ENCODE assay signal across 8 mouse cellular contexts in genomic region chrX:70384917-70385275, GRCm38 (mm10). TPM values are rescaled to one million over a fixed set of nuclear protein-coding genes. Genes with fewer than 3 reads are reported as not detected.
DNase-seq lines count a peak whose midpoint lies in the region; ATAC-seq and TF ChIP-seq lines count a peak whose summit lies in the region.

No protein-coding gene starts in this region.

- TF ChIP-seq CTCF in cerebellum, adult 2 months (IDR thresholded peaks at IDR 0.05; ENCODE audit: borderline replicate concordance, insufficient read depth, low read depth, low read length): no peak

- 13% methylated on average over 3 of the region's 3 CpGs for WGBS in cerebellum, adult 2 months
- 63% methylated on average over 3 of the region's 3 CpGs for WGBS in neural tube, embryonic 11.5 days
- WGBS in limb, embryonic 15.5 days: 54% methylated on average over 3 of the region's 3 CpGs
- WGBS in stomach, embryonic 16.5 days: 44% methylated on average over 3 of the region's 3 CpGs

- H3K9ac ChIP-seq in neural tube, embryonic 11.5 days (ENCODE audit: low read length): no peak overlapping the region
- no peak overlapping the region for H3K9ac ChIP-seq in limb, embryonic 15.5 days
- peak overlapping the region; percentile 71 for H3K9ac ChIP-seq in stomach, embryonic 16.5 days (ENCODE audit: low read length)

- no peak for ATAC-seq in neural tube, embryonic 11.5 days (ENCODE audit: insufficient read depth, low FRiP score, low TSS enrichment)
- ATAC-seq in limb, embryonic 15.5 days (ENCODE audit: insufficient number of reproducible peaks, low FRiP score, low TSS enrichment, low read depth): peak; percentile 16
- ATAC-seq in stomach, embryonic 16.5 days (ENCODE audit: insufficient read depth, low FRiP score): no peak

- H3K9me3 ChIP-seq in neural tube, embryonic 11.5 days (ENCODE audit: control insufficient read depth, low read length): no peaks in the 10 kb centered on the region
- H3K9me3 ChIP-seq in limb, embryonic 15.5 days: no peaks in the 10 kb centered on the region
- no peaks in the 10 kb centered on the region for H3K9me3 ChIP-seq in stomach, embryonic 16.5 days (replicated peaks; ENCODE audit: control insufficient read depth, low read length)

- TF ChIP-seq POLR2A in cerebellum, adult 2 months (IDR thresholded peaks at IDR 0.05; ENCODE audit: borderline replicate concordance, insufficient read depth, low read length): no peak

- H3K4me1 ChIP-seq in cerebellum, adult 2 months (ENCODE audit: control insufficient read depth, insufficient read depth, low read length): no peaks in the 10 kb centered on the region
- no peaks in the 10 kb centered on the region for H3K4me1 ChIP-seq in neural tube, embryonic 11.5 days (ENCODE audit: control insufficient read depth, insufficient read depth, low read length)
- H3K4me1 ChIP-seq in limb, embryonic 15.5 days: no peaks in the 10 kb centered on the region
- H3K4me1 ChIP-seq in stomach, embryonic 16.5 days (ENCODE audit: control insufficient read depth, insufficient read depth, low read length): peaks cover 5% of the 10 kb centered on the region; the same call in 1 of the 2 replicates

- H3K4me2 ChIP-seq in neural tube, embryonic 11.5 days (ENCODE audit: low read depth): peak overlapping the region; percentile 46
- H3K4me2 ChIP-seq in limb, embryonic 15.5 days: peak overlapping the region; percentile 41
- peak overlapping the region; percentile 49 for H3K4me2 ChIP-seq in stomach, embryonic 16.5 days (ENCODE audit: low read depth, low read length)

- peak overlapping the region; percentile 9 for H3K27ac ChIP-seq in cerebellum, adult 2 months (ENCODE audit: insufficient read depth, low read length)
- no peak overlapping the region for H3K27ac ChIP-seq in neural tube, embryonic 11.5 days (ENCODE audit: low read depth, low read length)
- peak overlapping the region; percentile 89 for H3K27ac ChIP-seq in limb, embryonic 15.5 days
- peak overlapping the region; percentile 87 for H3K27ac ChIP-seq in stomach, embryonic 16.5 days (ENCODE audit: low read length)

- DNase-seq in cerebellum, adult 2 months: no peak
- DNase-seq in cerebellum, adult 9-11 months: no peak
- DNase-seq in neural tube, embryonic 11.5 days (ENCODE audit: low spot score): no peak
- DNase-seq in neural tube, embryonic 10.5 days (ENCODE audit: extremely low spot score, low spot score): no peak
- no peak for DNase-seq in gastrocnemius, postnatal 25 days
- DNase-seq in spleen, adult 18-20 months: no peak

- H3K27me3 ChIP-seq in cerebellum, adult 2 months (ENCODE audit: control insufficient read depth, insufficient read depth, low read length): no peaks in the 10 kb centered on the region
- no peaks in the 10 kb centered on the region for H3K27me3 ChIP-seq in neural tube, embryonic 11.5 days (ENCODE audit: control insufficient read depth, insufficient read depth, low read length)
- H3K27me3 ChIP-seq in limb, embryonic 15.5 days: no peaks in the 10 kb centered on the region
- H3K27me3 ChIP-seq in stomach, embryonic 16.5 days (ENCODE audit: control insufficient read depth, insufficient read depth, low read length): no peaks in the 10 kb centered on the region

- no peaks in the 10 kb centered on the region for H3K36me3 ChIP-seq in neural tube, embryonic 11.5 days (ENCODE audit: control insufficient read depth, insufficient read depth, low read length)
- H3K36me3 ChIP-seq in limb, embryonic 15.5 days: peaks cover 6% of the 10 kb centered on the region; the same call in 1 of the 2 replicates
- H3K36me3 ChIP-seq in stomach, embryonic 16.5 days (ENCODE audit: control insufficient read depth, insufficient read depth, low read length): no peaks in the 10 kb centered on the region

- H3K4me3 ChIP-seq in cerebellum, adult 2 months (replicated peaks; ENCODE audit: insufficient read depth, low read depth, low read length): peak overlapping the region; percentile 61
- peak overlapping the region; percentile 47 for H3K4me3 ChIP-seq in neural tube, embryonic 11.5 days (ENCODE audit: low read depth, low read length)
- peak overlapping the region; percentile 51 for H3K4me3 ChIP-seq in limb, embryonic 15.5 days
- peak overlapping the region; percentile 60 for H3K4me3 ChIP-seq in stomach, embryonic 16.5 days (replicated peaks; ENCODE audit: low read length)

RNA-seq across cellular contexts. Expression of gene 1110012L19Rik, which starts 0.8 kb away (rescaled TPM):
- 20.5 and 22.9 TPM in 2 replicates for polyA plus RNA-seq in cerebellum, adult 2 months (2012; rRNA removed)
- 26.1 and 30.0 TPM in 2 replicates for polyA plus RNA-seq in neural tube, embryonic 11.5 days (2014; fragmentation: Nextera tagmentation; extraction: Ambion mirVana)
- 26.7 and 30.3 TPM in 2 replicates for polyA plus RNA-seq in limb, embryonic 15.5 days (2015; fragmentation: Nextera tagmentation; extraction: Ambion mirVana)
- polyA plus RNA-seq in stomach, embryonic 16.5 days (2015; fragmentation: Nextera tagmentation; extraction: Ambion mirVana): 31.8 and 35.6 TPM in 2 replicates
- 10 to 100 TPM; 12.8 to 17.4 TPM for total RNA-seq in gastrocnemius, postnatal 25 days (2021)

RNA-seq across cellular contexts. Expression of gene Ids, which starts 20.0 kb away (rescaled TPM):
- 130 and 137 TPM in 2 replicates for polyA plus RNA-seq in cerebellum, adult 2 months (2012; rRNA removed)
- polyA plus RNA-seq in neural tube, embryonic 11.5 days (2014; fragmentation: Nextera tagmentation; extraction: Ambion mirVana): 4.5 and 4.7 TPM in 2 replicates
- polyA plus RNA-seq in limb, embryonic 15.5 days (2015; fragmentation: Nextera tagmentation; extraction: Ambion mirVana): 3.9 and 4.3 TPM in 2 replicates
- polyA plus RNA-seq in stomach, embryonic 16.5 days (2015; fragmentation: Nextera tagmentation; extraction: Ambion mirVana): 3.8 TPM in 2 replicates
- 10 to 100 TPM; 12.4 to 15.2 TPM for total RNA-seq in gastrocnemius, postnatal 25 days (2021)

Comparison
In these comparisons a context has a peak if more than half of its experiments do, and no peak if none do; other contexts are left out.
1. RNA of gene Ids, which starts 20.0 kb away (polyA plus RNA-seq): 130 to 137 TPM in cerebellum, adult 2 months; 4.5 to 4.7 TPM in neural tube, embryonic 11.5 days, 3.9 to 4.3 TPM in limb, embryonic 15.5 days and 3.8 TPM in stomach, embryonic 16.5 days; every median in the first group is over 10 times any median in the second.
2. Peak in every context shown above with its lines, with median percentiles within 50 percentile points of each other: H3K4me3 ChIP-seq and H3K4me2 ChIP-seq.